ENCODE assay signal across 8 mouse cellular contexts in genomic region chr11:102025991-102026660, GRCm38 (mm10). TPM values are rescaled to one million over a fixed set of nuclear protein-coding genes. Genes with fewer than 3 reads are reported as not detected.
A peak's percentile ranks its signal among the peaks of the same experiment; 100 is the strongest.
DNase-seq lines count a peak whose midpoint lies in the region; ATAC-seq and TF ChIP-seq lines count a peak whose summit lies in the region.

No protein-coding gene starts in this region.

- H3K4me1 ChIP-seq in kidney, embryonic 15.5 days: peaks cover 38% of the 10 kb centered on the region
- peaks cover 2 to 22% of the 10 kb centered on the region in 2 experiments; a peak in 3 of 4 replicates for H3K4me1 ChIP-seq in MEL (ENCODE audit: control insufficient read depth in 1 of 2, insufficient read depth in 2 of 2, low read length in 2 of 2)
- H3K4me1 ChIP-seq in intestine, embryonic 14.5 days (replicated peaks; ENCODE audit: control insufficient read depth, insufficient read depth, low read length): peaks cover 17% of the 10 kb centered on the region
- peaks cover 19% of the 10 kb centered on the region for H3K4me1 ChIP-seq in neural tube, embryonic 14.5 days (ENCODE audit: control insufficient read depth, insufficient read depth, low read length)

- TF ChIP-seq POLR2A in MEL (IDR thresholded peaks at IDR 0.05; ENCODE audit: control insufficient read depth in 1 of 2, insufficient read depth in 1 of 2, low read depth in 1 of 2, low read length in 2 of 2, poor library complexity in 1 of 2): no peak

- TF ChIP-seq CTCF in MEL (IDR thresholded peaks at IDR 0.05 in 2 of 3, conservative IDR thresholded peaks at IDR 0.05 in 1 of 3; ENCODE audit: control insufficient read depth in 1 of 3, insufficient read depth in 1 of 3, low read depth in 2 of 3, low read length in 3 of 3, poor library complexity in 1 of 3, severe bottlenecking in 1 of 3): no peak

- H3K36me3 ChIP-seq in kidney, embryonic 15.5 days: peaks cover 5% of the 10 kb centered on the region; the same call in 1 of the 2 replicates
- peaks cover 0 to 14% of the 10 kb centered on the region in 2 experiments; a peak in 2 of 4 replicates for H3K36me3 ChIP-seq in MEL (ENCODE audit: control insufficient read depth in 1 of 2, insufficient read depth in 2 of 2, low read length in 2 of 2)
- H3K36me3 ChIP-seq in intestine, embryonic 14.5 days (ENCODE audit: control insufficient read depth, insufficient read depth, low read length): no peaks in the 10 kb centered on the region; the same call in 1 of the 2 replicates
- no peaks in the 10 kb centered on the region for H3K36me3 ChIP-seq in neural tube, embryonic 14.5 days (ENCODE audit: control insufficient read depth, insufficient read depth, low read length)

- peak overlapping the region; percentile 53 for H3K9ac ChIP-seq in kidney, embryonic 15.5 days
- H3K9ac ChIP-seq in MEL (ENCODE audit: control insufficient read depth, low read depth, low read length, poor library complexity, severe bottlenecking): peak overlapping the region; percentile 73
- H3K9ac ChIP-seq in intestine, embryonic 14.5 days (ENCODE audit: low read length): peak overlapping the region; percentile 61
- H3K9ac ChIP-seq in neural tube, embryonic 14.5 days (replicated peaks; ENCODE audit: low read depth, low read length): peak overlapping the region; percentile 82

- H3K4me3 ChIP-seq in kidney, embryonic 15.5 days (replicated peaks): peak overlapping the region; percentile 66
- H3K4me3 ChIP-seq in MEL (ENCODE audit: control insufficient read depth in 1 of 2, insufficient read depth in 1 of 2, low read depth in 2 of 2, low read length in 2 of 2): peak overlapping the region; percentile 75 to 93
- H3K4me3 ChIP-seq in intestine, embryonic 14.5 days (ENCODE audit: low read depth, low read length): peak overlapping the region; percentile 64
- H3K4me3 ChIP-seq in neural tube, embryonic 14.5 days (ENCODE audit: low read depth, low read length): peak overlapping the region; percentile 77

- no peaks in the 10 kb centered on the region for H3K9me3 ChIP-seq in kidney, embryonic 15.5 days (replicated peaks)
- H3K9me3 ChIP-seq in MEL (replicated peaks; ENCODE audit: insufficient read depth, low read length): no peaks in the 10 kb centered on the region
- H3K9me3 ChIP-seq in intestine, embryonic 14.5 days (ENCODE audit: control insufficient read depth, low read length): no peaks in the 10 kb centered on the region
- no peaks in the 10 kb centered on the region for H3K9me3 ChIP-seq in neural tube, embryonic 14.5 days (ENCODE audit: control insufficient read depth, low read length)

- DNase-seq in kidney, adult 18-20 months: no peak
- DNase-seq in MEL (ENCODE audit: low read depth, low spot score): peak; percentile 44
- peak; percentile 54 to 70 for DNase-seq in cerebellum, postnatal 25 days
- peak; percentile 78 for DNase-seq in intestine, embryonic 14.5 days (ENCODE audit: low spot score)
- no peak for DNase-seq in adipocyte (ENCODE audit: low spot score)
- no peak for DNase-seq in thymus, postnatal 0 days (ENCODE audit: low spot score)

- peak overlapping the region; percentile 88 for H3K27ac ChIP-seq in kidney, embryonic 15.5 days
- no peak overlapping the region for H3K27ac ChIP-seq in MEL (ENCODE audit: control insufficient read depth, low read depth, low read length)
- peak overlapping the region; percentile 54; the same call in 1 of the 2 replicates for H3K27ac ChIP-seq in intestine, embryonic 14.5 days (ENCODE audit: low read depth)
- H3K27ac ChIP-seq in neural tube, embryonic 14.5 days (ENCODE audit: low read depth, low read length): peak overlapping the region; percentile 91

- H3K79me2 ChIP-seq in MEL (ENCODE audit: control insufficient read depth, insufficient read depth, low read length, poor library complexity): no peaks in the 10 kb centered on the region

- ATAC-seq in kidney, embryonic 15.5 days (replicated peaks; ENCODE audit: low FRiP score): no peak
- ATAC-seq in intestine, embryonic 14.5 days (replicated peaks; ENCODE audit: low FRiP score, low TSS enrichment, low read depth): peak; percentile 18; the same call in 1 of the 2 replicates
- peak; percentile 25 for ATAC-seq in neural tube, embryonic 14.5 days (ENCODE audit: low read depth)

- TF ChIP-seq EP300 in MEL (IDR thresholded peaks at IDR 0.05; ENCODE audit: low read depth in 1 of 2, low read length in 2 of 2): no peak

- peaks cover 59% of the 10 kb centered on the region for H3K27me3 ChIP-seq in kidney, embryonic 15.5 days
- H3K27me3 ChIP-seq in MEL (ENCODE audit: control insufficient read depth in 1 of 2, insufficient read depth in 2 of 2, low read length in 2 of 2): no peaks in the 10 kb centered on the region
- H3K27me3 ChIP-seq in intestine, embryonic 14.5 days (replicated peaks; ENCODE audit: control insufficient read depth, insufficient read depth, low read length): no peaks in the 10 kb centered on the region
- no peaks in the 10 kb centered on the region for H3K27me3 ChIP-seq in neural tube, embryonic 14.5 days (ENCODE audit: control insufficient read depth, insufficient read depth, low read length)

- peak overlapping the region; percentile 94 for H3K4me2 ChIP-seq in kidney, embryonic 15.5 days
- peak overlapping the region; percentile 81 for H3K4me2 ChIP-seq in intestine, embryonic 14.5 days (ENCODE audit: low read length)
- H3K4me2 ChIP-seq in neural tube, embryonic 14.5 days (ENCODE audit: low read depth, low read length): peak overlapping the region; percentile 72

- no peak for TF ChIP-seq RAD21 in MEL (IDR thresholded peaks at IDR 0.05; ENCODE audit: low read depth, low read length)

- WGBS in kidney, embryonic 15.5 days: 4% methylated on average over 23 of the region's 23 CpGs
- 3% methylated on average over 23 of the region's 23 CpGs for WGBS in intestine, embryonic 14.5 days
- WGBS in neural tube, embryonic 14.5 days: 2% methylated on average over 22 of the region's 23 CpGs

TF ChIP-seq in MEL, 35 proteins besides CTCF, POLR2A, EP300 and RAD21 (continues in another document):
- TF ChIP-seq TAL1 (IDR thresholded peaks at IDR 0.05; ENCODE audit: low read length) (no peak), SIN3A (IDR thresholded peaks at IDR 0.05; ENCODE audit: low read length) (peak; percentile 34; the same call in 1 of the 2 replicates), ZKSCAN1 (IDR thresholded peaks at IDR 0.05; ENCODE audit: low read depth, low read length) (no peak), MYC (IDR thresholded peaks at IDR 0.05; ENCODE audit: low read depth, low read length) (peak; percentile 37; the same call in 1 of the 2 replicates), ZNF384 (IDR thresholded peaks at IDR 0.05; ENCODE audit: low read depth, low read length) (no peak), MAX (IDR thresholded peaks at IDR 0.05; ENCODE audit: low read length) (peak; percentile 58; the same call in 1 of the 2 replicates), POLR2AphosphoS2 (IDR thresholded peaks at IDR 0.05; ENCODE audit: low read length) (no peak)

RNA-seq across cellular contexts. Expression of gene Mpp3, which starts 2.1 kb away (rescaled TPM):
- polyA plus RNA-seq in kidney, embryonic 15.5 days (2015; fragmentation: Nextera tagmentation; extraction: Ambion mirVana): 7.8 and 11.0 TPM in 2 replicates
- total RNA-seq in MEL (2012; rRNA removed): 4.6 and 5.5 TPM in 2 replicates
- polyA plus RNA-seq in MEL (2012; ENCODE audit: insufficient read depth in 1 of 2, insufficient read length in 2 of 2, low read depth in 1 of 2, low replicate concordance in 2 of 2, missing spikeins in 1 of 2): 1 to 10 TPM in 1 of 2 experiments, not detected in 1; 7.1 TPM
- 11.0 and 12.2 TPM in 2 replicates for polyA plus RNA-seq in intestine, embryonic 14.5 days (2014; fragmentation: Nextera tagmentation; extraction: Ambion mirVana)
- 57.0 and 57.3 TPM in 2 replicates for polyA plus RNA-seq in neural tube, embryonic 14.5 days (2014; fragmentation: Nextera tagmentation; extraction: Ambion mirVana)
- 0.34 and 0.41 TPM in 2 replicates for polyA plus RNA-seq in thymus, postnatal 0 days (2015; fragmentation: Nextera tagmentation; extraction: Ambion mirVana)

RNA-seq across cellular contexts. Expression of gene Cd300lg, which starts 15.2 kb away (rescaled TPM):
- polyA plus RNA-seq in kidney, embryonic 15.5 days (2015; fragmentation: Nextera tagmentation; extraction: Ambion mirVana): 0.82 and 1.1 TPM in 2 replicates
- 0.08 TPM in 1 of 2 replicates, not detected in the other for total RNA-seq in MEL (2012; rRNA removed)
- under 1 TPM in 1 of 2 experiments, not detected in 1; 0.26 TPM for polyA plus RNA-seq in MEL (2012; ENCODE audit: insufficient read depth in 1 of 2, insufficient read length in 2 of 2, low read depth in 1 of 2, low replicate concordance in 2 of 2, missing spikeins in 1 of 2)
- 0.31 and 0.51 TPM in 2 replicates for polyA plus RNA-seq in intestine, embryonic 14.5 days (2014; fragmentation: Nextera tagmentation; extraction: Ambion mirVana)
- polyA plus RNA-seq in neural tube, embryonic 14.5 days (2014; fragmentation: Nextera tagmentation; extraction: Ambion mirVana): 0.31 and 0.44 TPM in 2 replicates
- polyA plus RNA-seq in thymus, postnatal 0 days (2015; fragmentation: Nextera tagmentation; extraction: Ambion mirVana): 7.4 and 8.0 TPM in 2 replicates

RNA-seq across cellular contexts. Expression of gene Dusp3, which starts 39.3 kb away (rescaled TPM):
- 32.8 and 33.8 TPM in 2 replicates for polyA plus RNA-seq in kidney, embryonic 15.5 days (2015; fragmentation: Nextera tagmentation; extraction: Ambion mirVana)
- total RNA-seq in MEL (2012; rRNA removed): 18.4 and 18.7 TPM in 2 replicates
- 10 to 100 TPM; 29.8 to 35.5 TPM for polyA plus RNA-seq in MEL (2012; ENCODE audit: insufficient read depth in 1 of 2, insufficient read length in 2 of 2, low read depth in 1 of 2, low replicate concordance in 2 of 2, missing spikeins in 1 of 2)
- 25.3 and 27.0 TPM in 2 replicates for polyA plus RNA-seq in intestine, embryonic 14.5 days (2014; fragmentation: Nextera tagmentation; extraction: Ambion mirVana)
- polyA plus RNA-seq in neural tube, embryonic 14.5 days (2014; fragmentation: Nextera tagmentation; extraction: Ambion mirVana): 24.4 and 25.0 TPM in 2 replicates
- 5.6 and 5.8 TPM in 2 replicates for polyA plus RNA-seq in thymus, postnatal 0 days (2015; fragmentation: Nextera tagmentation; extraction: Ambion mirVana)

RNA-seq across cellular contexts. Expression of gene Cfap97d1, which starts 42.0 kb away (rescaled TPM):
- polyA plus RNA-seq in kidney, embryonic 15.5 days (2015; fragmentation: Nextera tagmentation; extraction: Ambion mirVana): not detected in 2 replicates
- not detected in 2 replicates for total RNA-seq in MEL (2012; rRNA removed)
- polyA plus RNA-seq in MEL (2012; ENCODE audit: insufficient read depth in 1 of 2, insufficient read length in 2 of 2, low read depth in 1 of 2, low replicate concordance in 2 of 2, missing spikeins in 1 of 2): not detected
- polyA plus RNA-seq in intestine, embryonic 14.5 days (2014; fragmentation: Nextera tagmentation; extraction: Ambion mirVana): not detected in 2 replicates
- not detected in 2 replicates for polyA plus RNA-seq in neural tube, embryonic 14.5 days (2014; fragmentation: Nextera tagmentation; extraction: Ambion mirVana)
- polyA plus RNA-seq in thymus, postnatal 0 days (2015; fragmentation: Nextera tagmentation; extraction: Ambion mirVana): not detected in 2 replicates

RNA-seq across cellular contexts. Expression of gene Sost, which starts 59.3 kb away (rescaled TPM):
- 0.83 and 1.4 TPM in 2 replicates for polyA plus RNA-seq in kidney, embryonic 15.5 days (2015; fragmentation: Nextera tagmentation; extraction: Ambion mirVana)
- not detected in 2 replicates for total RNA-seq in MEL (2012; rRNA removed)
- not detected for polyA plus RNA-seq in MEL (2012; ENCODE audit: insufficient read depth in 1 of 2, insufficient read length in 2 of 2, low read depth in 1 of 2, low replicate concordance in 2 of 2, missing spikeins in 1 of 2)
- polyA plus RNA-seq in intestine, embryonic 14.5 days (2014; fragmentation: Nextera tagmentation; extraction: Ambion mirVana): not detected in 2 replicates
- not detected in 2 replicates for polyA plus RNA-seq in neural tube, embryonic 14.5 days (2014; fragmentation: Nextera tagmentation; extraction: Ambion mirVana)
- polyA plus RNA-seq in thymus, postnatal 0 days (2015; fragmentation: Nextera tagmentation; extraction: Ambion mirVana): 0.08 and 0.66 TPM in 2 replicates

Comparison
In these comparisons a context has a peak if more than half of its experiments do, and no peak if none do; other contexts are left out.
1. DNase-seq: peak in MEL (single experiment), cerebellum, postnatal 25 days (2 of 2) and intestine, embryonic 14.5 days (single experiment); none in kidney, adult 18-20 months (single experiment), adipocyte (single experiment) and thymus, postnatal 0 days (single experiment).
2. Peak in every context shown above with its lines, with median percentiles within 50 percentile points of each other: H3K4me2 ChIP-seq, H3K4me3 ChIP-seq and H3K9ac ChIP-seq.